Mouse (Mus musculus) olfactory bulb, adult 2 months (tissue): ENCODE measurements around the gene Rasal2.

Experiments
- CTCF ChIP-seq: fragments of 200-500 bp; IDR thresholded peaks from 2 replicates; pipeline ENCODE4 v1.5.1; 2012; ENCODE audit warnings: low read depth, mild to moderate bottlenecking, low read length, moderate library complexity; ENCODE audit not compliant: insufficient read depth
- POLR2A ChIP-seq: fragments of 200-500 bp; IDR thresholded peaks from 2 replicates; pipeline ENCODE4 v1.6.1; 2012; ENCODE audit warnings: mild to moderate bottlenecking, low read depth, low read length, moderate library complexity; ENCODE audit not compliant: insufficient read depth

GRCm38 (mm10) chr1:157182431-157182830 lies 230.0 kb downstream of the Rasal2 start:
- TF ChIP-seq CTCF (no peak), POLR2A (no peak)
